Mouse (Mus musculus) MEL (cell line): ENCODE results near the gene Tymp.

Experiments used
- POLR2A ChIP-seq, 2 experiments: IDR thresholded peaks; 2 replicates each; pipeline ENCODE4 v1.6.1; 2011 to 2012; ENCODE audit warnings: low read length in 2 of 2, mild to moderate bottlenecking in 2 of 2, control low read depth in 1 of 2, improper control_type of control experiment in 1 of 2, low read depth in 1 of 2, moderate library complexity in 1 of 2; ENCODE audit not compliant: control insufficient read depth in 1 of 2, insufficient read depth in 1 of 2, poor library complexity in 1 of 2
- ZMIZ1 ChIP-seq: IDR thresholded peaks from 2 replicates; pipeline ENCODE4 v1.6.1; 2012; ENCODE audit warnings: low read depth, mild to moderate bottlenecking, inconsistent platforms, low read length, improper control_type of control experiment, moderate library complexity

DNA sequence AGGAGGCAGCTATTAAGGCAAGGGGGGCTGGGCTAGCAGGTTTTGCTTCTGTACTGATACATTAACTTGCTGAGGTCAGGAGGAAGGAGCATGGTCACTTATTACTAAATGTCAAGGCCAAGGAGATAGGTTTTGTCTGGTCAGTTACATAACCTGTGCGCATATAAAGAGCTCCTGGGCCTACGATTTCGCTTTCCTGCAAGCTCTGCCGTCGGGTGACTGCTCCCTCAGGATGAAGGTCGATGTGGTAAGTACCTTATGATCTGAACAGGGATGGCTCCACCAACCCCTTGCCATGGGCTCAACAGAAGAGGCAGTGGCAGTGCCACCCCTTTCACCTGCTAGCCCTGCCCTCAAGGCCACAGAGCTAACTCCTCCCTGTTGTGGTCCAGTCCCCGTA, 42.6 kb downstream of the Tymp start, which contains the start of gene Miox:
- TF ChIP-seq ZMIZ1 (no peak), POLR2A (IDR thresholded peaks at IDR 0.05; ENCODE audit: control insufficient read depth in 1 of 2, insufficient read depth in 1 of 2, low read depth in 1 of 2, low read length in 2 of 2, poor library complexity in 1 of 2) (no peak)
